Mouse (Mus musculus) intestine, embryonic 15.5 days (tissue): ENCODE results near the gene 2310061I04Rik. TPM values are rescaled to one million over a fixed set of nuclear protein-coding genes. Genes with fewer than 3 reads are reported as not detected.

Experiments used
- microRNA counts: library from miRNA; unstranded; fragments of <30 nt; microRNA quantifications from one replicate; lab custom pipeline; 2016
- polyA plus RNA-seq: library from polyadenylated mRNA; unstranded; fragments of >200 nt; fragmentation: Nextera tagmentation; extraction: Ambion mirVana; gene quantifications from 2 replicates; pipeline ENCODE4 v1.2.1, GENCODE M21; 2015

The 2310061I04Rik gene
- polyA plus RNA-seq, 1 experiment from 2014 or later = 25.5 TPM

MicroRNA genes within 50 kb of the gene (microRNA counts, 519-probe panel; counts per million panel counts)
- microRNA mmu-miR-1894-3p (lab: Ali Mortazavi, UCI) = 97.1 counts per million, percentile 29 among the panel's probes with 10 or more counts
- 1,818 counts per million, percentile 37 among the panel's probes with 10 or more counts for microRNA mmu-miR-1894-5p (lab: Ali Mortazavi, UCI)

Other genes with a start within 250 kb of the 2310061I04Rik start
- 18.3 and 18.9 TPM in 2 replicates for gene Vars2, start 229.8 kb downstream of the 2310061I04Rik start, polyA plus RNA-seq
- gene Gtf2h4, start 223.7 kb downstream of the 2310061I04Rik start, polyA plus RNA-seq = 43.8 TPM in 2 replicates
- gene Ddr1, start 192.8 kb downstream of the 2310061I04Rik start, polyA plus RNA-seq = 54.0 and 54.2 TPM in 2 replicates
- gene Ier3, start 75.7 kb downstream of the 2310061I04Rik start, polyA plus RNA-seq = 13.9 and 14.4 TPM in 2 replicates
- 49.1 and 49.4 TPM in 2 replicates for gene Flot1, start 74.2 kb downstream of the 2310061I04Rik start, polyA plus RNA-seq
- 729 and 776 TPM in 2 replicates for gene Tubb5, start 59.1 kb downstream of the 2310061I04Rik start, polyA plus RNA-seq
- gene Mdc1, start 55.9 kb downstream of the 2310061I04Rik start, polyA plus RNA-seq = 14.9 and 16.1 TPM in 2 replicates
- 48.5 and 51.7 TPM in 2 replicates for gene Nrm, start 36.1 kb downstream of the 2310061I04Rik start, polyA plus RNA-seq
- gene Ppp1r18, start 31.8 kb downstream of the 2310061I04Rik start, polyA plus RNA-seq = 19.6 TPM in 2 replicates
- gene Dhx16, start 17.6 kb downstream of the 2310061I04Rik start, polyA plus RNA-seq = 43.1 and 44.2 TPM in 2 replicates
- gene Atat1, start 12.6 kb upstream of the 2310061I04Rik start, polyA plus RNA-seq = 47.2 and 47.7 TPM in 2 replicates
- gene Mrps18b, start 19.0 kb upstream of the 2310061I04Rik start, polyA plus RNA-seq = 126 and 139 TPM in 2 replicates
- gene Ppp1r10, start 19.0 kb upstream of the 2310061I04Rik start, polyA plus RNA-seq = 32.4 and 32.9 TPM in 2 replicates
- gene Abcf1, start 72.3 kb upstream of the 2310061I04Rik start, polyA plus RNA-seq = 91.6 and 99.9 TPM in 2 replicates
- gene Gnl1, start 82.4 kb upstream of the 2310061I04Rik start, polyA plus RNA-seq = 37.5 and 39.9 TPM in 2 replicates
- gene Prr3, start 82.8 kb upstream of the 2310061I04Rik start, polyA plus RNA-seq = 24.5 and 25.7 TPM in 2 replicates
- 2.0 and 2.8 TPM in 2 replicates for gene H2-T24, start 123.1 kb upstream of the 2310061I04Rik start, polyA plus RNA-seq
- gene H2-T23, start 135.4 kb upstream of the 2310061I04Rik start, polyA plus RNA-seq = 9.3 and 14.2 TPM in 2 replicates
- 13.3 and 13.9 TPM in 2 replicates for gene H2-T22, start 145.3 kb upstream of the 2310061I04Rik start, polyA plus RNA-seq
- gene Gm6034, start 145.5 kb upstream of the 2310061I04Rik start, polyA plus RNA-seq = 0.11 and 0.25 TPM in 2 replicates
- gene Gm11127, start 160.9 kb upstream of the 2310061I04Rik start, polyA plus RNA-seq = 3.3 and 3.5 TPM in 2 replicates
- 0.11 TPM in 2 replicates for gene Gm19684, start 224.2 kb upstream of the 2310061I04Rik start, polyA plus RNA-seq
- 1.4 and 1.5 TPM in 2 replicates for gene Gm7030, start 232.0 kb upstream of the 2310061I04Rik start, polyA plus RNA-seq